Mouse (Mus musculus) stomach, postnatal 0 days (tissue): ENCODE results near the gene Ppp5c.

Experiments
- CTCF ChIP-seq: IDR thresholded peaks from 2 replicates; pipeline ENCODE4 v1.5.1; 2016; ENCODE audit warnings: antibody characterized with exemption, low read depth, mild to moderate bottlenecking, moderate library complexity
- EP300 ChIP-seq: optimal IDR thresholded peaks from 2 replicates; pipeline ENCODE3; 2016; ENCODE audit warnings: antibody characterized with exemption

DNA sequence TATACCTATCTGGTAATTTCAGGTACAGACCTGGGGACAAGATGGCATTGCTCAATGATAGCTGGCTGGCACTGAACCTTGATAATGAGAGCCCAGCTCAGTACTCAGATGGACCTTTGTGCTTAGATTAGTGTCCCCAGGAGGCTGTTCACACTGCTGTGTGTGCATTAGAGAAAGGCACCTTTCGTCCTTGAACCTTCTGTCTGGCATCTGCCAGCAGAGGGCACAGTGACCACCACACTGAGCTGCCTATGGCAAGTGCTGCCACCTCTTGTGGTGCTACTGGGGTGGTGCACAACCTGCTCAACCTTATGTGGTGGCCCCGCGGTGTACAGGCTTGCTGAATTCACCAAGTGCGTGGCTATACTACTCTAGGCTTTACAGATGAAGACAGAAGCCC lies 20.4 kb downstream of the Ppp5c start:
- TF ChIP-seq CTCF: peak; percentile 93
- no peak for TF ChIP-seq EP300
